Mouse (Mus musculus): ENCODE measurements around the gene Rgs13. TPM values are rescaled to one million over a fixed set of nuclear protein-coding genes. Genes with fewer than 3 reads are reported as not detected.

Gene Rgs13
- polyA plus RNA-seq (2015; fragmentation: Nextera tagmentation; extraction: Ambion mirVana): 0.30 and 0.67 TPM in 2 replicates

DNA sequence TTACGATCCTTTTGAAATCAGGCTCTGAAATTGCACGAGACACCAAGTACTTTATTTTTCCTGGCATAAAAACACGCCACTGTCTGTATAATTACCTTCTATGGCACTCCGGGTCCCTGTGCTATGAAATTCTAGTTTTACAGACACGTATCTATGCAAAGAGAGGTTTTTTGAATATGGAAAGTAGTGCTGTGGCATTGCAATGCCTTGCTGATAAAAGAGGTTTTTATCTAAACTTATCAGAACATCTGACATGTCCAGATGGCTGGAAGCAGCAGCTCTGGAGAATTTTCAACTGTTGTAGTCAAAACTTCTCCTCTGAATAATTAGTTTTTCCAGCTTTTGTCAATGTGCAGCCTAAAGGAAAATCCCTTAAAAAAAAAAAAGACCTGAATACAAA is at the start of gene Rgs13:
Gene Rgs13 (minus strand): TSS at position 207 of the 400 bp plus-strand sequence.
- no peak for DNase-seq (ENCODE audit: low spot score)
- no peaks in the 10 kb centered on the region for H3K27me3 ChIP-seq (ENCODE audit: control insufficient read depth, insufficient read depth, low read length)
- H3K27ac ChIP-seq (replicated peaks): no peak within 1 kb of the TSS
- no peak within 1 kb of the TSS for H3K9ac ChIP-seq (ENCODE audit: low read length)
- no peak for ATAC-seq (ENCODE audit: low FRiP score, low TSS enrichment)
- no peak within 1 kb of the TSS for H3K4me3 ChIP-seq (ENCODE audit: low read depth, low read length)
- TF ChIP-seq CTCF (IDR thresholded peaks at IDR 0.05; ENCODE audit: low read depth) (no peak), EP300 (optimal IDR thresholded peaks at IDR 0.05) (no peak)
- no peaks in the 10 kb centered on the region for H3K4me1 ChIP-seq (replicated peaks; ENCODE audit: control insufficient read depth, insufficient read depth)
- WGBS: 81% methylated on average over 5 of the region's 5 CpGs
- no peaks in the 10 kb centered on the region for H3K36me3 ChIP-seq (ENCODE audit: control insufficient read depth, insufficient read depth, low read length)
- H3K9me3 ChIP-seq (ENCODE audit: control insufficient read depth, low read length): no peaks in the 10 kb centered on the region
- no peak within 1 kb of the TSS for H3K4me2 ChIP-seq (replicated peaks; ENCODE audit: low read depth)

DNA sequence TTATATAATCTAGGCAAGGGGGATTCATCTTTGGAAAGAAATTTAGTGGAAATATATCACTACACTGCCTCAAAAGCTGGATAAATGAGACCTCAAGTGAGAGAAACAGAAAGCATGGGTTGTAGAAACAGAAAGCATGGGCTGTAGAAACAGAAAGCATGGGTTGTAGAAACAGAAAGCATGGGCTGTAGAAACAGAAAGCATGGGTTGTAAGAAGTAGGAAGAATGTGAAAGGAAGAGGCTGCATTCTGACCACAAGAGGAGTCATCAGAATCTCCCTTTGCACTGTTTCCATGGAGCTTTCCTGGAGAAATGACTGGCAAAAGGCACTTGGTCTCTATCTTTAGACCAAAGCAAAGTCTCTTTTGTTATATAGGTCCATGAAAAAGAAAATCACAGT is 38.1 kb upstream of the Rgs13 start:
- Histone ChIP-seq H3K27ac (replicated peaks) (no peak overlapping the region), H3K36me3 (ENCODE audit: control insufficient read depth, insufficient read depth, low read length) (no peaks in the 10 kb centered on the region), H3K4me3 (ENCODE audit: low read depth, low read length) (no peak overlapping the region), H3K27me3 (ENCODE audit: control insufficient read depth, insufficient read depth, low read length) (no peaks in the 10 kb centered on the region), H3K9me3 (ENCODE audit: control insufficient read depth, low read length) (no peaks in the 10 kb centered on the region), H3K4me2 (replicated peaks; ENCODE audit: low read depth) (no peak overlapping the region), H3K4me1 (replicated peaks; ENCODE audit: control insufficient read depth, insufficient read depth) (no peaks in the 10 kb centered on the region), H3K9ac (ENCODE audit: low read length) (no peak overlapping the region)
- DNase-seq (ENCODE audit: low spot score): no peak
- ATAC-seq (ENCODE audit: low FRiP score, low TSS enrichment): no peak
- TF ChIP-seq EP300 (optimal IDR thresholded peaks at IDR 0.05) (no peak), CTCF (IDR thresholded peaks at IDR 0.05; ENCODE audit: low read depth) (no peak)

DNA sequence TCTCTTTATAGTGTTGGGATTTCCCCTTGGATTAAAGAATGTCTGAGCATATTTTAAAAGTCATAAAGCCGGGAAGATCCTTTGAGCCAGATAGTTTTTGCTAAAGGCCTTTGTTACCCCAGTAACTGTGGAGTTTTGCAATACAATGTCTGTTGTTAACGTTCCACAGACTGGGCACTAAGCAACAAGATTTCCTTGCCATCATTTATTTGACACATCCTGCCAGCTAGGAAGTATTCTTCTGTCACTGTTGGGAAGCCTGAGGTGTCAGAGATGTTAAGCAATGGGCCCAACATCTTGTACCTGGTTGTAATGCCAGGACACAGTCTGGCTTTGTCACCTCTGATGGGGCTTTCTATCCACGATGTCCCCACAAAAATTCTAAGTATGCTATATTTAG is 33.7 kb upstream of the Rgs13 start:
- no peaks in the 10 kb centered on the region for H3K27me3 ChIP-seq (ENCODE audit: control insufficient read depth, insufficient read depth, low read length)
- TF ChIP-seq CTCF (IDR thresholded peaks at IDR 0.05; ENCODE audit: low read depth): no peak
- no peak for TF ChIP-seq EP300 (optimal IDR thresholded peaks at IDR 0.05)
- H3K4me2 ChIP-seq (replicated peaks; ENCODE audit: low read depth): no peak overlapping the region
- H3K4me3 ChIP-seq (ENCODE audit: low read depth, low read length): no peak overlapping the region
- H3K9me3 ChIP-seq (ENCODE audit: control insufficient read depth, low read length): no peaks in the 10 kb centered on the region
- no peaks in the 10 kb centered on the region for H3K4me1 ChIP-seq (replicated peaks; ENCODE audit: control insufficient read depth, insufficient read depth)
- WGBS: 57% methylated on average over 3 of the region's 3 CpGs
- no peak overlapping the region for H3K27ac ChIP-seq (replicated peaks)
- H3K36me3 ChIP-seq (ENCODE audit: control insufficient read depth, insufficient read depth, low read length): no peaks in the 10 kb centered on the region
- DNase-seq (ENCODE audit: low spot score) (no peak), ATAC-seq (ENCODE audit: low FRiP score, low TSS enrichment) (no peak)
- no peak overlapping the region for H3K9ac ChIP-seq (ENCODE audit: low read length)

DNA sequence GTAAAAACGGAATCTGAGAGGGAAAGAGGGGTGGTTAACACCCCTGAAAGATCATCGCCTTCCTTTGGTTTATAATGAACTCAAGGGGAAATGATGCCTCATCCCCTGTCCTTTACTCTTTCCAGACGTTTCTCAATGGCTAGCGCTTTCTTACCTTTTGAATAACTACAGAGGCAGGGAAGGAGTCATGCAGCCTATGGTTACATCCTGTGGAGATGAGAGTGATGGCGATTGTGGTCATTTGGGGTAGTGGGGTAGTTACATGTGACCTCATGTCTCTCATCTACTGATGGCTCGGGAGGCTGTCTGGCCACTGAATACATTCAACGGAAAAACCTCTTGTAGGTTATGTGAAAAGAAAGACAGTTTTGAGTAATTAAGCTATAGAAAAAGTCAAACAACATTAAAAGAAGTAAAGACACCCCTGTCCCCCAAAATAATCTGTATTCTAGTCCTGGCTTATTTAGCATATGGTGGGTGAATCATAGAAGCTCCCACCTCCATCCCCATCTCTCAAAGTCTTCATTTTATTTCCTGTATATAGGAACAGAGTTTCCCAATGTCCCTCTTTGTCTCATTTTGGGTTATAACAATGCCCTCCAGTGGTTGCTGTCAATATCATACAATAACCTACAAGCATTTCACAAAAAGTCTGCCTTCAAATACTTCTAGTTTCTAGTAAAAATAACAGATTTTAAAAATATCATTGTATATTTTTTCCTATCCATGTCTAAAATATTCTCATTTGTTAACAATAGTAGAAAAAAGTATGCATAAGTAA is 29.3 kb upstream of the Rgs13 start:
- 76% methylated on average over 7 of the region's 7 CpGs for WGBS
- Histone ChIP-seq H3K27ac (replicated peaks) (no peak overlapping the region), H3K4me2 (replicated peaks; ENCODE audit: low read depth) (no peak overlapping the region), H3K9ac (ENCODE audit: low read length) (no peak overlapping the region), H3K4me3 (ENCODE audit: low read depth, low read length) (no peak overlapping the region), H3K36me3 (ENCODE audit: control insufficient read depth, insufficient read depth, low read length) (no peaks in the 10 kb centered on the region), H3K9me3 (ENCODE audit: control insufficient read depth, low read length) (no peaks in the 10 kb centered on the region), H3K27me3 (ENCODE audit: control insufficient read depth, insufficient read depth, low read length) (no peaks in the 10 kb centered on the region), H3K4me1 (replicated peaks; ENCODE audit: control insufficient read depth, insufficient read depth) (no peaks in the 10 kb centered on the region)
- DNase-seq (ENCODE audit: low spot score): no peak
- no peak for ATAC-seq (ENCODE audit: low FRiP score, low TSS enrichment)
- no peak for TF ChIP-seq EP300 (optimal IDR thresholded peaks at IDR 0.05)
- 0 out of 2 replicates have a peak, but pooled peaks have one; percentile 7 for TF ChIP-seq CTCF (IDR thresholded peaks at IDR 0.05; ENCODE audit: low read depth)

DNA sequence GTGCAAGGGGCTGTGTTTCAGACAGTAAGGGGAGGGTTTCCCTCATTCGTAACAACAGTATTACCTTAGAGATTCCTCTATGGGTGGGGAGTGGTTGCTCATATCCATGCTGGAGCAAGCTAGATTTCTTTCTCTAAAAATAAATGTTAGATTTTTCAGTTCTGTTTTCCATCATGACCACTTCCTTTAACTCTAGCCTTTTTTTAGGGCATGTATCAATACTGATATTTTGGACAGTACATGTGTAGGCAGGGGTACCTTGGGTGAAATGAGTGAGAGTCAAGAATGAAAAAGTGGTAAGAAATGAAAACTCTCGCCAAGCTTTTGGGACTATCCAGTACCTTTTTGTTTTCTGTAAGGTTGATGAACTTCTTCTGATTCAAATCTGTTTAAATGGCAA is 27.6 kb upstream of the Rgs13 start:
- DNase-seq (ENCODE audit: low spot score): no peak
- Histone ChIP-seq H3K27ac (replicated peaks) (no peak overlapping the region), H3K9me3 (ENCODE audit: control insufficient read depth, low read length) (no peaks in the 10 kb centered on the region), H3K36me3 (ENCODE audit: control insufficient read depth, insufficient read depth, low read length) (no peaks in the 10 kb centered on the region), H3K27me3 (ENCODE audit: control insufficient read depth, insufficient read depth, low read length) (no peaks in the 10 kb centered on the region), H3K4me1 (replicated peaks; ENCODE audit: control insufficient read depth, insufficient read depth) (no peaks in the 10 kb centered on the region), H3K4me2 (replicated peaks; ENCODE audit: low read depth) (no peak overlapping the region), H3K4me3 (ENCODE audit: low read depth, low read length) (no peak overlapping the region), H3K9ac (ENCODE audit: low read length) (no peak overlapping the region)
- no peak for ATAC-seq (ENCODE audit: low FRiP score, low TSS enrichment)
- no peak for TF ChIP-seq EP300 (optimal IDR thresholded peaks at IDR 0.05)
- TF ChIP-seq CTCF (IDR thresholded peaks at IDR 0.05; ENCODE audit: low read depth): no peak
- 81% methylated on average over 2 of the region's 2 CpGs for WGBS

DNA sequence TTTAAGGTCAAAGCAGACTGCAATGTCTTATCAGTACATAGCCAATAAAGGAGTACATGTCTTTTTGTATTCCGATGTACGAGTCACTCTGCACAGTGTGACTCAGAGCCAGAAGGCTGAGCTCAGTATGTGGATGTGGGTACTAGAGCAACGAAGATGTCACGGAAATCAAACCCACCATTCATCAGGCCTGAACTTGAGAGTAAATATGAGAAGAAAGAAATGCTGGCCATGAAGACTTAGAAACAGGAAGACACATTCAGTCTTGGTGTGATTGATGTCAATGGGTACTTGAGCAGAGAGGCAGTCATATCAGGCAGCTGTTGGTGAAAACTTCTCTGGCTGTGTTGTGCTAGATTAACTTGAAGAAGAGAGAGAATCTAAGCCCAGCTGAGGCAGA is 25.8 kb upstream of the Rgs13 start:
- no peak for DNase-seq (ENCODE audit: low spot score)
- TF ChIP-seq EP300 (optimal IDR thresholded peaks at IDR 0.05) (no peak), CTCF (IDR thresholded peaks at IDR 0.05; ENCODE audit: low read depth) (no peak)
- 65% methylated on average over 4 of the region's 4 CpGs for WGBS
- no peaks in the 10 kb centered on the region for H3K27me3 ChIP-seq (ENCODE audit: control insufficient read depth, insufficient read depth, low read length)
- no peaks in the 10 kb centered on the region for H3K36me3 ChIP-seq (ENCODE audit: control insufficient read depth, insufficient read depth, low read length)
- ATAC-seq (ENCODE audit: low FRiP score, low TSS enrichment): no peak
- no peak overlapping the region for H3K4me3 ChIP-seq (ENCODE audit: low read depth, low read length)
- no peaks in the 10 kb centered on the region for H3K9me3 ChIP-seq (ENCODE audit: control insufficient read depth, low read length)
- no peak overlapping the region for H3K27ac ChIP-seq (replicated peaks)
- no peak overlapping the region for H3K9ac ChIP-seq (ENCODE audit: low read length)
- no peaks in the 10 kb centered on the region for H3K4me1 ChIP-seq (replicated peaks; ENCODE audit: control insufficient read depth, insufficient read depth)
- no peak overlapping the region for H3K4me2 ChIP-seq (replicated peaks; ENCODE audit: low read depth)
